Mouse (Mus musculus) ovary, adult 18-20 months (tissue): ENCODE measurements around the gene Med20.
"Not testable (repeated sequence)": the region's sequence is repeated elsewhere in the genome, so short reads cannot be mapped to it uniquely, and the experiment has no call there.

Experiments
- DNase-seq: peaks from one replicate; pipeline ENCODE4 v3.0.0; 2022; ENCODE audit warnings: low spot score, mixed read lengths

Gene Med20

DNA sequence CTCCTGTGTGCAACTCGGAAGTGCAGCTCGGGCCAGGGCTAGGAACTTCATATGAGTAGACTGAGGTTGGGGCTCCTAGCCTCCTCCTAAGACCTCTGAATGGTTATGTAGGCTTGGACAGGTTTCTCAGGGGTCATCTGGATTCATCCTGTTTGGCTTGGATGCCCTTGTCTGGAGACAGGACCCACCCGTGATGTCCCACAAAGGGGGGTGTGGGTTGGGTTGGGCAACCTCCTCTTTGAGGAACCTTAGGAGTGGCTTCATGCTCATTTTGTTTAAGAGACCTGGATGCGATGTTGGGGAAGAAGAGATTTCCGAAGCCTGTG lies 14.6 kb upstream of the Med20 start:
- no peak for DNase-seq

DNA sequence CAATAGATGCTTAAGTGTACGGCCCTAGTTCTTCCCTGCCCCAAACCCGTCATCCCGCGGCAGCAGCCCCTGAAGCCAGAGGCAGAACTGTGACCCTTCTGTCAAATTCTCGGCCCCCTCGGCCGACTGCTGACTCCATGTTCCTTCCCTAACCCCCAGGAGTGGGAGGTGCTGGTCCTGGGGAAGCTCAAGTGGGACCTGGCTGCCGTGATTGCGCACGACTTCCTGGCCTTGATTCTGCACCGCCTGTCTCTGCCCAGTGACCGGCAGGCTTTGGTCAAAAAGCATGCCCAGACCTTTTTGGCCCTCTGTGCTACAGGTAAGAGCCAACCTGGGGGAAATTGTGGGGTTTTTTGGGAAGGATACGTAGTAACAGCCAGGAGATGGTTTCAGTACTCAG lies 14.1 kb upstream of the Med20 start:
- no peak for DNase-seq

DNA sequence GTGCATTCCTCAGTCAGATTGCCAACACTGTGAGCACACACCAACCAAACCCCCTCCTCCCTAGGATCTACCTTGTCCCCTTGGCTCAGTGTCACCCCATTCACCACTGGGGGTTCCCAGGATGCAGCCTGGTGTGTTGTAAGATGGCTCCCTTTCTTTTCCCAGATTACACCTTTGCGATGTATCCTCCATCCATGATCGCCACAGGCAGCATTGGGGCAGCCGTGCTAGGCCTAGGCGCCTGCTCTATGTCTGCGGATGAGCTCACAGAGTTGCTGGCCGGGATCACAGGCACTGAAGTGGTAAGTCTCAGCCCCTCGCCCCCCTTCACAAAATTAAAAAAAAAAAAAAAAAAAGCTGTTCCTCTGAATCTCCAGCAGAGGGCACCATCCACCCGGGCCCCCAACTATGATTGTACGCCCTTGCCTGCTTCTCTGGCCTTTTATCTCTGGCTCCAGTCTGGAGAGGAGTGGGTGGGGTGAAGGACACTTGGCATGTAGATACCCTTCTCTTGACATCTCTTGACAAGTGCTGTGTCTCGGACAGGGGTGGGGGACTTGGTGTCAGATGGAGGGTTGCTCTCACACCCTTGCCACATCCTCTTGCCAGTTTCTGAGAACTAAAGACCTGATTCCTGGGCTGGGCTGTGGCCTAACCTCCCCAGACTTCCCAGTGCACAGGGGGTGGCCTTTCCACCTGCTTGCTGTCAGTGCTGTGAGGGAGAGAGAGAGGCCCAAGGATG lies 13.4 kb upstream of the Med20 start:
- DNase-seq, result no peak

DNA sequence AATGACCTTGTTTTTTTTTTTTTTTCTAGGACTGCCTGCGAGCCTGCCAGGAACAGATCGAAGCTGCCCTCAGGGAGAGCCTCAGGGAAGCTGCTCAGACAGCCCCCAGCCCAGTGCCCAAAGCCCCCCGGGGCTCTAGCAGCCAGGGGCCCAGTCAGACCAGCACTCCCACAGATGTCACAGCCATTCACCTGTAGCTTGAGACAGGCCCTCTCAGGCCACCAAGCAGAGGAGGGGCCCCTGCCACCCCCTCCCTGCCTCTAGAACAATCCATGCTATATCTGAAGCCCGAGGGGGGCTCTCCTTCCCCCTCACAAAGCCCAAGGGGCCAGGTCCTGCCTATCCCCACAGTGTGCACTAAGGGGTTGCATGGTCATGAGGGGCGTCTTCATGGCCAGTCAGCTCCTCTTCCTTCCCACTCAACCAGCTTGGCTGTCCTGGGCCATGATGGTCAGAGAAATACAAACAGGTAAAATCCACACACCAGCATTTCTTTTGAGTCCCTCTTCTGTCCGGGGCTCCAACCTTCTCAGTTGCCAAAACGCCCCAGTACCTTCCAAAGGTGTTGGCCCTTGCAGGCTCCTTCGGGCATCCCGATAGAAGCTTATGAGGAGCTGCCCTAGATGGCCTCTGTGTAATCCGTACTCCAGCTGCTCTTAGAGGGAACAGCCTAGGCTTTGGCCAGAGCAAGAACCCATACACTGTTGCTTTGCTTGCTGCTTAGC lies 12.6 kb upstream of the Med20 start:
- DNase-seq, result not testable (repeated sequence)

DNA sequence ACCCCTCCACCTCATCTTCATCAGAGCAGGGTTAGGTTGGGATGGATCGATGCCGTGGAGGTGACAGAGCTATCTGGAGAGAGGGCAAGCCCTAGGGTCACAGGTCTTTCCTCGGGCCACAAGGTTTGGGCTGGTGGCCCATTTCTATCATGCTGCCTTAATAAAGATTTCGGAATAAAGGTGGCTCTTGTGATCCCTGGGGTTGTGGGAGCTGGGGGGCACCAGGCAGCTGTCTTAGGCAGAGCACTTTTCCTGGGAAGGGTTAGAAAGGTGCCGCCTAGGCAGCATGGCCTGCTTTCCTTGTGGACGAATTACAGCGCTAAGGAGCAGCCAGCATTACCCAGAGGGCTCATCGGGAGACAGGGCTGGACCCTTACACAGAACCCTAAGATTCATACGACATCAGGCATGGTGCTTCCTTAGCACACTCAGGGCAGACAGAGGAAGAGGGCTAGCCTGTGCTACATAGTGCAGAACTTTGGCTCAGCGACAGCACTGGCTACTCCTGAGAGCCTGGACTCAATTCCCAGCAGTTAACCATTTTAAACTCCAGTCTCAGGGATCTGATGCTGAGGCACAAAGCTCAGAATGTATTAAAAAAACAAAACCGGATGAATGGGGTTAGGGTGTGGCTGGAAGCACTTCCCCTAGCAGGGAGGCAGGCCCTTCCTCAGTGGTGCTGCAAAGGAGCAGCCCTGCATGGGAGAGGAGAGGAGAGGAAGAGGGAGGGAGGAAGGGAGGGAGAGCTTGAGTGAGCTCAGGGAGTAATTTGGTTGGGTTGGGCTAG lies 11.7 kb upstream of the Med20 start:
- DNase-seq, result no peak

DNA sequence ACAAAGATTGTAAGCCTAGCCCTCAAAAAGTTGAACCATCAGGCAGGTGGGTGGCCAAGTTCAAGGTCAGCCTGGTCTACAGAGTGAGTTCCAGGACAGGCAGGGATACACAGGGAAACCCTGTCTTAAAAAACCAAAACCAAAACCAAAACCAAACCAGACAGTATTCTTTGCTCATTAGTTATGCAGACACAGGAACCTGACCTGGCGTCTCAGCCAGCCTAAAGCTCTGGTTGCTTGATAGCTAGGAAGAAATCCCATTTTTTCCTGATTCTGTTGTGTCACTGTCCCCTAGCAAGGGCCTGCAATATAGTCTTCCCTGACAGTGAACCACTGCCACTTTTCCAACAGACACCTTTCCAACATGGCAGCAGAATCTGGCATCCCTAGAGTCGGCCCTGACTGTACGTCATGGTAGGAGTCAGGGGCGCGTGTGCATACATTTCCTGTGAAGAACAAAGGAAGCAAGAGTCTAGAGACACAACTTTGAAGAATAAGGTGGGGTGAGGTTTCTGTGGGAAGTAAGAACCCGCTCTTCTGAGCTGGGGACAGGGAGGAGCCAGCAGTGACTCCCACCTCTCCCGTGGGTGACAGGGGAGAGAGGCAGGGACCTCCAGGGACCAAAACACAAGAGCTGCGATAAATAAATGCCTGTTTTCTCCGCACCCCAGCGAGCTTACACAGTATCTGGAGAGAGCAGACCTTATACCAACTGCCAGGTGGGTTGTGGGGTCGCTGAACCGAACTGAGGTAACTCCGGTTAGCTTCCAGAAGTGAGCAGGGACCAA lies 10.6 kb upstream of the Med20 start:
- no peak for DNase-seq

DNA sequence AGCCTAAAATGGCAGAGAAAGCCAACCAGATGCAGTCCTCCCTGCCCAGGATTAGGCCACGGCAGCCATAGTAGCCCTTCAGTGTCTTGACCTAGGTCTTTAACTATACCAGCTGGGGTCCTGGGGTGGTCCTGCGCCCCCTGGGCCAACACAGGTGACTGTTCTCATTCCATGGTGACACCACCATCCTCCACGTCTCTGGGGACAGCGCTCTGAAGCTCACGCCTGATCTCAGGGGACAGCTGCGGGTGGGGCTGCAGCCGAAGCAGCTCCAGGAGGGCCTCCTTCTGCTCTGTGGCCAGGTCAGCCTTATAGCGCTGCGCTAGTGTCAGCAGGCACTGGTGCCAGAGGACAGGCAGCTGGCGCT lies 10.0 kb upstream of the Med20 start:
- DNase-seq, result no peak

DNA sequence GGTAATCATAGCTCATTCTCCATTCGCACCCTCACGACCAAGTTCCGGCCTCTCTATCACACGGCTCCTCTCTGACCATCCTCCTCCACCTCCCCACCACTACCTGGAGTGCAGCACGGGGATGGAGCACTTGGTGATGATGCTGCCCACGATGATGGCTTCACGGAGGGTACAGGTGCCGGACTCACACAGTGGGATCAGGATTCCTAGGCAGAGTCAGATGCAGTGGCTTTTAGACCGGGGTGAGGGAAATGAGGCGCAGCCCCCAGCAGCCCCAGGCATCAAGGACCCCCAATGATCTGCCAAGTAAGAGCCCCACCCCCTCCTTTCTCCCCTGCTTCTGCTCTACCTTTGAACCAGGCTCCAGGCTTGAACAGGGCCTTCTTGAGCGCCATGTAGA lies 9.1 kb upstream of the Med20 start:
- DNase-seq, result no peak

DNA sequence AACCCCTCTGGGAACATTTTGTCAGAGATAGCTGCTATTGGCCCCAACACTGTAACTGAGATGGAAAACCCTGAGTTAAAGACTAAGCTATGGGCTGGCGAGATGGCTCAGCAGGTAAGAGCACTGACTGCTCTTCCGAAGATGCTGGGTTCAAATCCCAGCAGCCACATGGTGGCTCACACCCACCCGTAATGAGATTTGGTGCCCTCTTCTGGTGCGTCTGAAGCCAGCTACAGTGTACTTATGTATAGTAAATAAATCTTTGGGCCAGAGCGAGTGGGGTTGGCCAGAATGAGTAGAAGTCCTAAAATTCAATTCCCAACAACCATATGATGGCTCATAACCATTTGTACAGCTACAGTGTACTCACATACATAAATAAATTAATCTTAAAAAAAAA lies 5.2 kb upstream of the Med20 start:
- DNase-seq, result no peak

DNA sequence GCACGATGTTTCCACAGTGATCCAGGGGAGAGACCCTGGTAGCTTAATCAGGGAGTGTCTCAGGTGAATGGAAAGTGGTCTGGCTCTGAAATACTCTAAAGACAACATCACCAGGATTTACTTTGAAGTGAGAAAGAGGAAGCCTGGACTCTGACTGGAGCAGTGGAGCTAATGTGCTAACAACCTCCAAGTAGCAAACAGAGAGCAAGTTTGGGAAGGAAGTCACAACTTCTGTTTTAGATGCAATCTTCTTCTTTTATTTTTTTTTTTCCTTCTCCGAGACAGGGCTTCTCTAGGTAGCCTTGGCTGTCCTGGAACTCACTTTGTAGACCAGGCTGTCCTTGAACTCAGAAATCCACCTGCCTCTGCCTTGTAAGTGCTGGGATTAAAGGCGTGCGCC lies 2.2 kb upstream of the Med20 start:
- no peak for DNase-seq

DNA sequence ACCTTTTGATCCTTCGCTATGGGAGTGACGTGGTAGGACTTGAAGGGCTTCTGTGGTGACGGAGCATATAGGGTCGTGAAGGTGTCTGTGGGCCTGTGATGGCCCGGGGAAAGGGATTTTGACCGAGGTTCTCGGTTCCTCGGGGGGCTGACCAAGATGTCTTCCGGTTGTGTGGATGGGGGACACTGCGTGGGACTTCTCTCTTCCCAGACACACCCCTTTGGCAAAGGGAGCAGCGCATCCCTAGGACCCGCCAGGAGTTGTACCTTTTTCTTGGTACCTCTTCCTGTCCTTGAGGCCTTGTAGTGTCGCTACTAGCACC lies 240 bp downstream of the Med20 start:
- no peak for DNase-seq

DNA sequence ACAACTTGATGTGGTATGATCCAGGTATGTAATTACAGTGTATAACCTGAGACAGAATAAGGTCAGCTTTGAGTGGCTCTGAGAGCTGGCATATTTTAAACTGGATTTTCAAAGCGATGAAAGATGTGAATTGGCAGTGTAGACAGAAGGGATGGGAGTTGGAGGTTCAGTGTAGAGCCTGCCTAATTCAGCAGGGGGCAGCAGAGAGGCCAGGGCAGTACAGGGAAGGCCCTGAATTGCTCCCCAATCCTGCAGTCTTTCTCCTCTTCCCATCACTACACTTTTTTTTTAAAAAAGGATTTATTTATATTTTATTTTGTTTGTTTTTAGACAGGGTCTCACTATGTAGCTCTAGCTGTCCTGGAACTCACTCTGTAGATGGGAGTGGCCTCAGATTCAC lies 2.6 kb downstream of the Med20 start:
- no peak for DNase-seq

DNA sequence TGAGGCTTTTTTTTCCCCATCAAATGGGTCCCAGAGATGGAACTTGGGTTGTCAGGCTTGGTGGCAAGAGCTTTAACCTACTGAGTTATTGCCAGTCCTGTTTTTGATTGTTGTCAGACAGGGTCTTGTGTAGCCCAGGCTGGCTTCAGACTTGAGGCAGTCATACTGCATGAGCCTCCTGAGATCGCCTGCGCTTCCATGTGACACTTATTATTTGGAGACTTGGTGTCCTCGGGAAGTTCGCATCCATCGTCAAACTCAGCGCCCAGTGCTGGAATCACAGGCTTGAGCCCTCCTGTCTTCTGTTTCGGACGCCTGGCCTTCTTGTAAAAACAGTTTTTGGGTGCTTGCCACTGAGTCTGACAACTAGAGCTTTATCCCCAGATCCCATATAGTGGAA lies 4.7 kb downstream of the Med20 start:
- DNase-seq, result no peak

DNA sequence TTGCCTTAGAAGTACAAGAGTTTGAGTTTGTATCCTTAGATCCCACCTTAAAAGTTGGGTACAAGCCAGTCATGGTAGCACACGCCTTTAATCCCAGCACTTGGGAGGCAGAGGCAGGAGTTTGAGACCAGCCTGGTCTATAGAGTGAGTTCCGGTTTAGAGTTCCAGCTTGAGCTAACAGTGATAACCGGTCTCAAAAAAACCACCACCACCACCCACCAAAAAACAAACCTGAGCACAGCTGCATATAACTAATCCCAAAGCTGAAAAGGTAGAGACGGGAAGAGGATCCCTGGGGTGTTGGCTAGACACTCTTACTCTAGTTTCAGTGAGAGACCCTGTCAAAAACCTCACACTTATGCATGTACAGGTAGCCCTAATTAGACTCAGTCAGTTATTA lies 5.3 kb downstream of the Med20 start:
- no peak for DNase-seq

DNA sequence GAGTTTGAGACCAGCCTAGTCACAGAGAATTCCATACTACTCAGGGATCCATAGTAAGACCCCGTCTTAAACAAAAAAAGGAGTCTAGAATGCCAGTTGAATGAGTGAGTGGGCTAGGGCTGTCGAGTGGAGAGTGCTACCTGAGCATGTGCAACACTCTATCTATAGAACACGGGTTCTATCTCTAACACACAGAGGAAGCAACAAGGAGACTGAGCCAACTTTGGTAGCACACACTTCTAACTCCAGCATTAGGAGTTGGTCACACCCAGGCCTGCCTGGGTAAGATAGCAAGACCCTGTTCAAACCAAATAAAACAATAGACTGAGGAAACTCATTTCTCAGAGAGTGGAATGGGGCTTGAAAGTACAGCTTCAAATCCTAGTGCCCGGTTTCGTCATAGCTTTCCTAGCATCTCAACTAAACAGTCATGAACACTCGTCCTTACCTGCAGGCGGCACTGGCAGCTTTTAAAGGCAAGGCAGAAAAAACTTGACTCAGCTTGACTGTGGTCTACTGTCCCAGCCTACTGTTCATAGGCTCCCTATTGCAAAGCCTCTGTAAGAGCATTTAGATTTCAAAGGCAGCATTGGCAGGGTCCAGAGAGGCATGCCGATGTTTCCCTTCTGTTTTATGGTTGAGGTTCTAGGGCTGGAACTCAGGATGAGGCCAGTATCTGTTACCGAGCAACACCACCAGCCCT lies 6.4 kb downstream of the Med20 start:
- no peak for DNase-seq

DNA sequence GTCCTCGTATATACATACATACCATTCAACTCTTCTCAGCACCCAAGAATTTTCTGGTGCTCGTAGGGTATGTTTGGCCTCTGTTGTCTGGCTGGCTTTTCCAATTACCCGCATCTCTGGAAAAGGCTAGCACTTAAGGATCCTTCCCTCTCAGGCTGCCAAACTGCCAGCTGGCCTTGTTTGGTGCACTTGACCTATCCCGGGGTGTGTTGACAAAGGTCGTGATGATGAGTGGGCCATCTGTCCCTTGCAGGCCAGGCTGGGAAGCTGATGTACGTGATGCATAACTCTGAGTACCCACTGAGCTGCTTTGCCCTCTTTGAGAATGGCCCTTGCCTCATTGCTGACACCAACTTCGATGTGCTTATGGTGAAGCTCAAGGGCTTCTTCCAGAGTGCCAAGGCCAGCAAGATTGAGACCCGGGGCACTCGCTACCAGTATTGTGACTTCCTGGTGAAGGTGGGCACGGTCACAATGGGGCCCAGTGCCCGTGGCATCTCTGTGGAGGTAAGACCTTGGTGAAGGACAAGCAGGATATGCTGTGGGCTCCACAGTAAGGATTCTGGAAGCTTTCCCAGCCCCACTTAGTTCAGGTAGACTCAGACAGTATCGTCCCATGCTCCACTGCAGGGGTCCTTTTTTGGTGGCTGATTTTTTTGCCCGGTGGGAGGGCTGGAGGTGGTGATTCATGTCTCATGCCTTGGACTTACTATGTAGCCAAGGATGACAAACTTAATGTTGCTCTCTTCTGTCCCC lies 7.4 kb downstream of the Med20 start:
- DNase-seq, result no peak

DNA sequence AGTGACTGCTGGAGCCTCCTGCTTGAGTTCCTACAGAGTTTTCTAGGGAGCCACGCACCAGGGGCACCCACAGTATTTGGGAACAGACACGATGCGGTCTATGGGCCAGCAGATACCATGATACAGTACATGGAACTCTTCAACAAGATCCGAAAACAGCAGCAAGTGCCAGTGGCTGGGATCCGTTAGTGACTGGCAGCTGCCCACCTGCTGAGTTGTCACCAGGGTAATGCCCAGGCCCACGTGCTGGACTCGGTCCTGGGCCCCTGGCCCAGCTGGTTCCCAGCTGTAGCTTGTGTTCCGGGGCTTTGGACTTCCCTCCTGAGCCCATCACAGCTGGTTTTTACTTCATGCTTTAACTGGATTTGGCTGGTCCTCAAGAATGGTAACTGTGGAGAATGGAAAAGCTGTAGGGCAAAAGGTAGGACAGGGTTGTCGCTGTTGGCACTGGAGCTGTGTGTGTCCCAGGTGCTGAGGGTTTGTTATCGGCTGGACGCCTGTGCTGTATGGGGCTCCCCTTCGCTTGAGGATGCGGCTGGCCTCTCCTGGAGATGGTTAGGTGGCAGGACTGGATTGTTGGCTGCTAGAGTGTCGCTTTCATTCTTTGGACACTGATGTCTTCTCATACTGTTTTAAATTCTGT lies 11.7 kb downstream of the Med20 start:
- no peak for DNase-seq

DNA sequence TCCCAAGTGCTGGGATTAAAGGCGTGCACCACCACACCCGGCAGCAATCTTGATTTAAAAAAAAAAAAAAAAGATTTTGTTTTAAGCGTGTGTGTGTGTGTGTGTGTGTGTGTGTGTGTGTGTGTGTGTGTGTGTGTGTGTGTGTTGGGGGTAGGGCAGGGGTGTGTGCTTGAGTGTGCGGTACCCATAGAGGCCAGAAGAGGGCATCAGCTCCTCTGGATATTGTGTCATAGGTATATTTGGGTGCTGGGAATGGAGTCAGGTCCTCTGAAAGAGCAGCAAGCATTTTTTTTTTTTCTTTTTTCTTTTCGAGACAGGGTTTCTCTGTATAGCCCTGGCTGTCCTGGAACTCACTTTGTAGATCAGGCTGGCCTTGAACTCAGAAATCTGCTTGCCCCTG lies 13.2 kb downstream of the Med20 start:
- DNase-seq, result not testable (repeated sequence)

DNA sequence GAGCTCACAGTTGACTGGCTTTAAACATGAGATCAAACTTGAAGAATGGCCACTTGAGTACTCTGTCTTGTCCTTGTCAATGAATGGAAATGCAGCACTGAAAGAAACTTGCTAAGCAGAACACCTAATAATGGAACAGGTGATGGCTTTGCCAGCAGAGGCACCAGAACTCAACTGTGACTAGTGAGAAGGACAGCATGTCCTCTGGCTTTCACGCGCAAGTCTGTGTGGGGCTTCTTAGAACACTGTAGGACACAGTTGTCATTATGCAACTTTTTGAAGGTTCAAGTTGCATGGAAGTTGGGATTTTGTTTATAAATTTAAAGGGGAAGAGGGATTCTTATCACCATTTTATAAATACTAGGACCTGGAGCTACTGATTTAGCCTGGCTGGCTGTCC lies 13.7 kb downstream of the Med20 start:
- DNase-seq, result no peak

DNA sequence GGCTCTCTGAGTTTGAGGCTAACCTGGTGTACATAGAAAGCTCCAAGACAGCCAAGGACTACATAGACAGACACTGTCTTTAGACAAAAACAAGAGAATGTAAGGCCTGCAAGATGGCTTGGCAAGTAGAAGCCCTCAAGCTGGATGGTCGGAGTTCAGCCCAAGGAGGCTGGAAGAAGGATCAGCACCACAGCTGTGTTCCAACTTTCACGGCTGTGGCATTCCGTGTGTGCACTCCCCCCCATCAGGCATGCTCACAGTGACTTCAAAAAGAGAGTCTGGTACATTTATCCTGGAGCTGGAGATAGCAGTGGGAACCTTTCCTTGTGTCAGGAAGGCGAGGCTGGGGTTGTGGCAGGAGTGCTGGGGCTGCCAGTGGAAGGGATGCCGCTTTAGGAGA lies 14.6 kb downstream of the Med20 start:
- DNase-seq, result no peak

DNA sequence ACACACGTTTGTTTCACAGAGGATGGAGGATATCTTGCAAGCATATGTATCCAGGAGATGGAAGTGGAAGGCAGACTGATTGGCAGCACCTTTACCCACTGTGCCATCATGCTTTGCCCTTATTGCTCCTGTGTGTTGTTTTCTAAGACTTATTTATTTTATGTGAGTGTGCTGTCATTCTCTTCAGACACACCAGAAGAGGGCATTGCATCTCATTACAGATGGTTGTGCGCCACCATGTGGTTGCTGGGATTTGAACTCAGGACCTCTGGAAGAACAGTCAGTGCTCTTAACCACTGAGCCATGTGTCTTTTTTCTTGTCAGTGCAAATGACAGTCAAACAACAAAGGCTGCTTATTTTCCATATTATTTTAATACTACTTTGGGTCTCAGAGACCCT lies 16.4 kb downstream of the Med20 start:
- no peak for DNase-seq
